Mouse (Mus musculus) retina, adult 2 months (tissue): ENCODE data around the gene Ambra1.
"Not testable (repeated sequence)": the region's sequence is repeated elsewhere in the genome, so short reads cannot be mapped to it uniquely, and the experiment has no call there.

ENCODE experiments used
- DNase-seq: peaks from one replicate; pipeline ENCODE4 v3.0.0-alpha.2; 2012; ENCODE audit warnings: low read depth, low spot score

Ambra1 gene

DNA sequence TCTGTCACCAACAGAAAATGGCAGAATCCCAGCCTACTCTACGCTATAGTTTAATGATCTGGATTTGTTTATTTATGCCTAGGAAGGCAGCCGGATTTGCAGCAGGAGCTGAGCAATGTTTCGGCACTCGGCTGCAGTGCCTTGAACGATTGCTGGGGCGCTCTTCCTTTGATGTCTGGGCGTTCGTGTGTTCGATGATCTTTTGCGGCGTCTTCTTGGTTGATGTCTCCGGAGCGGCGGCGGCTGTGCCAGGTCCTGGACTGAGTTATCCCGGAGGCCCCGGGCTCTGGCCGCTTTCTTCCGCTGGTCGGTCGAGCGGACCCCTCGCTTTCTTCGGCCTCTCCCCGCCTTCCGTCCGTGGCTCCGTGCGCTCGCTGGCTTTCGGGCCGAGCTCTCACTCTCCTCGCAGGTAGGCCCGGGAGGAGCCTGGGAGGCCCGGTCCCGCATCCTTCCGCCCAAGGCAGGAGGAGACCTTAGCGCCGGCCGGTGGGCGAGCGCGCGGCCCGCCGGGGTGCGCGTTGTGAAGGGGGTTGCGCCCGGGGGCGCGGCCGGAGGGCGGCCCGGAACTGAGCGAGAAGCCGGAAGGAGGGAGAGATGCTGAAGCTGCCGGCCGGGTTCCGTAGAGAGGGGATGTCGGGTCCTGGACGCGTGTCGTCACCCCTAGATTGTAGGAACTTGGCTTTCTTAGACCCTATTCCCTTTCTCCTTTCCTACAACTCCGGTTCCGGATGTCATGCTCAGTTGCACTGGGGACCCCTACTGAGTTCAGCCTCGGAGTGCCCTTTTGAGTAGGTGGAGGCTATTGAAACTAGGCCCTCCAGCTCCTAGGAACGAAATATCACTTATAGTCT, at the start of gene Ambra1:
TSS of gene Ambra1 (plus strand) at position 164 of the 851 bp plus-strand sequence.
- peak; percentile 76 for DNase-seq

GRCm38 (mm10) chr2:91682850-91683249, 47.1 kb upstream of the Ambra1 start:
- DNase-seq, result no peak

DNA sequence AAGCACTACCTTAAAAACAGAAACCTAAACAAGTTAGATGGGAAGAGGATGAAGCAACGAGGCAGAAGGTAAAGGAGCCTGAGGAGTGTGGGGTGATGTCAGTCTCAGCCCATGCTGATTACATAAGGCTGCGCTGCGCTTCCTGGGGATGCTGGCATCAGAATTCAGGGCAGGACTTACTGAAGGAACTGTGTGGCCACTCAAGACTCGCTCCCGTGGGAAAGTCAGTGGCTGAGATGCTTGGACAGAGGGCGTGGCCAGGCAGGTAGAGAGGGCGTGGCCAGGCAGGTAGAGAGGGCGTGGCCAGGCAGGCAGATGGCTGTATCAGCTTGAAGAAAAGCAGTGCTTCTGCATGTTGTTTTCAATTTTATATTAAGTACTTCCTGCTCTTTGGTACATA, 46.0 kb upstream of the Ambra1 start:
- DNase-seq, result no peak

DNA sequence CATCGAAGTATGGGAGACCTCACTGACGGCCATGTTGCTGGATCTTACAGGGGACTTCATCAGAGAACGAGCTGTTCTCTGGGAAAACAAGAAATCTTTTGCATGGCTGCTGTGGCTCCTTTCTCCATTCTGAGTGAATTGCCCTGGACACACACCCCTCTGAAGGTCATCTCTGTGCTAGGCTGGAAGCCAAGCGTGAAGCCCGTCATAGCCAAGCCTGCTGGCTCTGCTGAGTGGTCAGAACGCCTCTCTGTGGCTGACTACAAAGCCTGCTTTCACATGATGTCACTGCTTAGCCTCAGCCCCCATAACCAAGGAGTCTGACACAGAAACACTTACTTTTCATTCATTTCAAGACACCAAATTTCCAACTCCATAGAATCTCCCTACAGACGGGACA, 40.5 kb upstream of the Ambra1 start:
- DNase-seq, result no peak

DNA sequence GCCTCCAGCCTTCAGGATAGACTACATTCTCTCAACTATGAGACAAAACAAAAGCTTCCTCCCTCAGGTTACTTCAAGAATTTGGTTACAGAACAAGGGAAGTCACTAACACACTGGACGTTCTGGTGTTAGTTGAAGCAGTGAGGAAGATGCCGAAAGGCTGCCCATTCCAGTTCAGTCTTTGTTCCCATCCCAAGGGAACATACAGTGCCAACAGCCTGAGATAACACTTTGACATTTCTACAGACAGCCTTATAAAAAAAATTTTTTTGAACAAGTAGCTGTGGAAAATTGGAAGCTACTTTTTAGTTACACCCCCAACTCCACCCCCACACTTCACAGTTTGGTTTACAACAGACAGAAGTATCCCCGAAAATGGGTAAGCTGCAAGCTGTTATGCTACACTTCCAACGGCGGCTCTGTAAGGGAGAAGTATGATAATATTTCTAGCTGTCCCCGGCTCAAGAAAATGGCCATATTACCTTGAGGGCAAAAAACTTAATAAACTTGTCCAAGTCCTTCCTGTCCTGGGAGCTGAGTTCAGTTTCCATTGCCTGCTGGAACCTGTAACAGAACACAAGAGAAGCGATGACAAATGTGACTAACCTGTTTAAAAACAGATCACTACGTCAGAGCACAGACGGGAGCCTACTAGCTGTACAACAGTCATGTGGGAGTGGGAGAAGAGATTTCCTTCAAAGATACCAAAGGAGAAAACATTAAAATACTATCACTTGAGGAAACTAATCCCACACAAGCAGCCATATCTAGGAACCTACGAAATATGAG, 34.3 kb upstream of the Ambra1 start:
- no peak for DNase-seq

- DNase-seq, result no peak
Observed at GRCm38 (mm10) chr2:91696225-91696590, 33.7 kb upstream of the Ambra1 start.

GRCm38 (mm10) chr2:91699225-91699624, 30.7 kb upstream of the Ambra1 start:
- DNase-seq, result no peak

- DNase-seq, result no peak
Observed at GRCm38 (mm10) chr2:91701366-91701765, 28.6 kb upstream of the Ambra1 start.

GRCm38 (mm10) chr2:91705736-91706135, 24.2 kb upstream of the Ambra1 start:
- no peak for DNase-seq

GRCm38 (mm10) chr2:91706456-91706855, 23.5 kb upstream of the Ambra1 start:
- DNase-seq, result no peak

DNA sequence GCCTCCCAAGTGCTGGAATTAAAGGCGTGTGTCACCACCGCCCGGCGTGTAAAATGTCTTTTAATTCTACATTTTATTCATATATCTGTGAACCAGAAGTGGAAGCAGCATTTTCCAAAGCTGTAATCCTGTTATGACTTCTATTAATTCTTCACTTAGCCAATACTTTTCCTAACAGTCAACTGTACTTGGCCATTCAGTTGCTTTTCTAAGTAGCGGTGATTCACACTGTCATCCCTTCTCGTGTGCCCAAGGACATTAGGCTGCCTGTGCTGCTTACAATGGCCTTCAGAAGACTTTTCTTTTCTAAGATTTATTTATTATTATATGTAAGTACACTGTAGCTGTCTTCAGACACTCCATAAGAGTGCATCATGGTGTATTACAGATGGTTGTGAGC, 21.6 kb upstream of the Ambra1 start:
- no peak for DNase-seq

DNA sequence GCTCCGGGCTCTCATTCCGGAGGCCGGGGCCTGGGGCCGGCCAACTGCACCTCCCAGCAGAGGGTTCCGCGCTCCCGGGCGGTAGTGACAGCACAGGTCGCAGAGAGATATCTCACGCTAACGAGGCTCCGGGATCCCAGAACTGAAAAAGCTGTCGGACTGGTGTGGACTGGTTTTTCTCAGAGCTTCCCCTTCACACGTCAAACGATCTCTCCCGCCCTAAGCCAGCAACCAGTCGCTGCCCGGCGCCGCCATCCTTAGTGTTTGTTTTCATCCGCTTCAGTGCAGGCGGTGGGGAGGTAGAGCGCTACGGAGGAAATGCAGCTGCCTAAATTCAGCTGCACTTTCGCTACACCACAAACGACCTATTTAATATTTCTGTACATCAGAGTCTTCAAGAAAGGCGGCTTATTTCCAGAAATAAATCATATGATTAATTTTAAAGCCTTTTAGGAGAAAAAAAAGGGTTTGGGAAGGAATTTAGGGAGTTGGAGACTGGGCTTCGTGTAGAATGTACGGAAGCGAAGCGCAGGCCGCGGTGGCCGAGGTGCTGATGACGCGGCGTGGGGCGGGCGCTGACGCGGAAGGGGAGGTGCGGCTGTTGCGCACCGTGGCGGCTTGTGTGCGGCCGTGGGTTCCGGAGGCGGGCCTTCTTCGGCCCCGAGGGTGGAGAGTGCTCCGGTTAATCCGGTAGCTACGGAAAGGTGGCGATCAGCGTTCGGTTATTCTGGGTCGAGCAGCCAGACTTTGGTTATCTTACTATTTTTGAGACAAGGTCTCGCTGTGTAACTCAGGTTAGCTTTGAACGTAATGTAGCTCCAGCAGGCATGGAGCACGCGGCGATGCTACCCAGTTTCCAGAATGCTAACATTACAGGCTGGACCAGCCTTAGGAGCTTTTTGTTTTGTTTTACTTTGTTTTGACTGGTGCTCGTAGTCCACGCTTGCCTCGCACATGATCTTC, 19.4 kb upstream of the Ambra1 start, which contains the start of the genes Atg13 and Harbi1:
TSS of gene Atg13 (minus strand) at position 305 of the 963 bp plus-strand sequence.
TSS of gene Harbi1 (plus strand) at position 581 of the 963 bp plus-strand sequence.
- peak; percentile 91 for DNase-seq

GRCm38 (mm10) chr2:91711256-91711925, 18.5 kb upstream of the Ambra1 start:
- DNase-seq, result no peak

GRCm38 (mm10) chr2:91714921-91715320, 15.0 kb upstream of the Ambra1 start:
- peak; percentile 65 for DNase-seq

DNA sequence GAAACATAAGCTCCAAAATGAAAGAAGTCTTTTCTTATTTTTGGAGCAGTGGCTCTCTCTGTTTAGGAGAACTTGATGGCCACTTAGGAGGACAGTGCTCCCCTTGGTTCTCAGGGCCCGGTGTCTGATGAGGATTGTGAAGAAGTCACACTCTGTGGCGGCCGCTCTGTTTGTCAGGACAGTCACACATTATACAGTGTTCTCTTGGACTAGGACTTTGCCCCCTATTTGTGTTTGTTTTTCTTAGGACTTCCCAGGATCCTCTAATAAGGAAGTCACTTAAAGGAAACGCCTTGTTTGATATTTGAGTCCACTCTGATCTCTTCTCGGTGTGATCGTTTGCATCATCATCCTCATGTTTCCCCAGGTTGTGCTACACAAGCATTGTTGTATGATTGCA, 11.7 kb upstream of the Ambra1 start:
- DNase-seq, result no peak

GRCm38 (mm10) chr2:91723382-91723781, 6.6 kb upstream of the Ambra1 start:
- no peak for DNase-seq

- no peak for DNase-seq
Observed at GRCm38 (mm10) chr2:91723951-91724350, 6.0 kb upstream of the Ambra1 start.

DNA sequence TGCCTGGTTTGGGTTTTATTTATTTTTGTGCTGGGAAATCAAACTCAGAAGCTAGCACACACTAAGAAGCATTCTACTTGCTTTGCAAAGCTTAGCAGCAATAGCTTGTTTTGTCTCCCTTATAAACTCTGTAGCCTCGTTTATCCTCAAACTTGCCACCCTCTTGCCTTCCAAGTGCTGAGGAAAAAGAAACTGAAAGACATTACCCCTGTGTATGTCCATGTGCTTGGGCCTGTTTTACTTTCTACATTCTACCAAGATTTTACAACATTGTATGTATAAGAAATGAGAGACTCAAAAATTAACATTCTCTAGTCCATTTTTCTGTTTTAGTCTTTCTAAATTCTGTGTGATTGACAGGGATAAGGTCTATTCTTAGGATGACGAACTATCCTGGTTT, 5.2 kb upstream of the Ambra1 start:
- DNase-seq, result no peak

DNA sequence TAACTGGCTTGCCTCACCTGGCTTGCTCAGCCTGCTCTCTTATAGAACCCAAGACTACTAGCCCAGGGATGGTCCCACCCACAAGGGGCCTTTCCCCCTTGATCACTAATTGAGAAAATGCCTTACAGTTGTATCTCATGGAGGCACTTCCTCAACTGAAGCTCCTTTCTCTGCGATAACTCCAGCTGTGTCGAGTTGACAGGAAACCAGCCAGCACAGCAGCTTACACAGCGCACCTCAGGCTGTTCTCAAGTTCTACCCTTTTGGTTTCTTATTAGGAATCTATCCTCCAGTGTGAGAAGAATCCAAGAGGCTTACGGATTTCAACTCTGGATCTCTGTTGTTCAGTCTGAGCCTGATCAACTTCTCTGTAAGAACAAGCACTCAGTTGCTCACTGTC, 4.5 kb upstream of the Ambra1 start:
- DNase-seq, result not testable (repeated sequence)

- DNase-seq, result no peak
Observed at GRCm38 (mm10) chr2:91727011-91727410, 2.9 kb upstream of the Ambra1 start.

- DNase-seq, result no peak
Observed at GRCm38 (mm10) chr2:91729571-91729970, 363 bp upstream of the Ambra1 start.
